Mouse (Mus musculus) lung, postnatal 0 days (tissue): ENCODE results near the gene Sh3gl2. TPM values are rescaled to one million over a fixed set of nuclear protein-coding genes. Genes with fewer than 3 reads are reported as not detected.

Source experiments
- ATAC-seq: fragments of 200-750 bp; cut with Nextera tagmentation; 2 replicates; pipeline ENCODE4 v1.8.0; 2017; ENCODE audit warnings: moderate library complexity
- DNase-seq: peaks from one replicate; pipeline ENCODE4 v3.0.0-alpha.2; 2016; ENCODE audit warnings: low spot score
- H3K27ac ChIP-seq: fragments of 300-500 bp; sonication (generic); 2 replicates; pipeline ENCODE4 v1.5.1; 2014; ENCODE audit warnings: antibody characterized with exemption, mild to moderate bottlenecking, low read length, mixed read lengths
- H3K27me3 ChIP-seq: fragments of 300-500 bp; sonication (generic); replicated peaks from 2 replicates; pipeline ENCODE4 v1.6.1; 2014; ENCODE audit warnings: low read length, mixed read lengths; ENCODE audit not compliant: insufficient read depth
- H3K36me3 ChIP-seq: fragments of 300-500 bp; sonication (generic); 2 replicates; pipeline ENCODE4 v1.6.1; 2014; ENCODE audit warnings: low read length, mixed read lengths; ENCODE audit not compliant: insufficient read depth
- H3K4me1 ChIP-seq: fragments of 300-500 bp; sonication (generic); 2 replicates; pipeline ENCODE4 v1.6.1; 2014; ENCODE audit warnings: antibody characterized with exemption, low read depth, low read length, mixed read lengths; ENCODE audit not compliant: insufficient read depth
- H3K4me2 ChIP-seq: fragments of 300-500 bp; sonication (generic); replicated peaks from 2 replicates; pipeline ENCODE4 v1.6.1; 2014; ENCODE audit warnings: low read depth, mild to moderate bottlenecking, low read length, moderate library complexity, mixed read lengths
- H3K4me3 ChIP-seq: fragments of 300-500 bp; sonication (generic); 2 replicates; pipeline ENCODE4 v1.5.1; 2014; ENCODE audit warnings: low read depth, low read length
- H3K9ac ChIP-seq: fragments of 300-500 bp; sonication (generic); replicated peaks from 2 replicates; pipeline ENCODE4 v1.6.1; 2014; ENCODE audit warnings: low read depth, mild to moderate bottlenecking
- H3K9me3 ChIP-seq: fragments of 300-500 bp; sonication (generic); 2 replicates; pipeline ENCODE4 v1.6.1; 2016; ENCODE audit warnings: low read length, mixed read lengths
- CTCF ChIP-seq: IDR thresholded peaks from 2 replicates; pipeline ENCODE4 v1.5.1; 2016; ENCODE audit warnings: antibody characterized with exemption, mild to moderate bottlenecking
- EP300 ChIP-seq: IDR thresholded peaks from 2 replicates; pipeline ENCODE4 v1.6.1; 2016; ENCODE audit warnings: antibody characterized with exemption, mild to moderate bottlenecking, control low read depth
- WGBS: fragments of 180-500 bp; shearing (Covaris S2); extraction: QIAGEN DNeasy Blood & Tissue Kit; methylation state at CpG from one replicate; pipeline ENCODE4 v1.1.7; 2014; 5-methylcytosine and 5-hydroxymethylcytosine counted together
- polyA plus RNA-seq: library from polyadenylated mRNA; unstranded; fragments of >200 nt; fragmentation: Nextera tagmentation; extraction: Ambion mirVana; gene quantifications from 2 replicates; pipeline ENCODE4 v1.2.1, GENCODE M21; 2015

Gene Sh3gl2
- polyA plus RNA-seq, 1 experiment from 2014 or later: 1.2 TPM

DNA sequence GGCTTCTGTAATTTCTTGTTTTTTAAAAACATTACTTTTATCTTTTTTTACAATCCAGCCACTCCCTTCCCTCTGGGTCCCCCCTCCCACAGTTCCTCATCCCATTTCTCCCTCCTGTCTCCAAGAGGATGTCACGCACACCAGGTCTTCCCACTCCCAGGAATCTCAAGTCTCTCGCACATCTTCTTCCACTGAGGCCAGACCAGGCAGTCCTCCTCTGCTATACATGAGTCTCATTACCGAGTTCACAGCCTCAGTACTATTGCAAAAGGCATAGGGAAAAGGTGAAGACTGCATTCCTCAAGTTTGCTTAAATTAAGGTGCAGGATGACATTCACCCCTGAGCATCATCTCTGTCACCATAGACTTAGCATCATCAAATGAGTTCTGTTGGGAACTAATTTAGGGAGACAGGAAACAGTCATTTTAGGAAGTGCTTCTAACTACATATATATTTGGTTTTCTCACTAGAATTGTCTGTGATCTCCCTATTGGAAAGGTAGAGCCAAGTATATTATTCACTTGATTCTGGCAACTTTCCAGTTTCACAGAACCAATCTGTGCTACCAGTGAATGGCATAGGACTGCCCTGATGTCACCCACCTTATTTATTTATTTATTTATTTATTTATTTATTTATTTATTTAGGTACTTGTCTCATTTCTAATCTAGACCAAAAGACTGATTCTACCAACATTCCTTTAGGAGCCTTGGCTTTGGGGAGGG is 1.9 kb downstream of the Sh3gl2 start:
- no peak overlapping the region for H3K9ac ChIP-seq
- H3K4me1 ChIP-seq: 0 out of 2 replicates have a peak, but pooled peaks cover 2% of the 10 kb centered on the region
- DNase-seq (no peak), ATAC-seq (no peak)
- H3K4me3 ChIP-seq: no peak overlapping the region
- no peak for TF ChIP-seq EP300
- no peak for TF ChIP-seq CTCF
- 69% methylated on average over 3 of the region's 3 CpGs for WGBS
- peaks cover 16% of the 10 kb centered on the region for H3K27me3 ChIP-seq
- no peaks in the 10 kb centered on the region for H3K9me3 ChIP-seq
- no peak overlapping the region for H3K4me2 ChIP-seq
- H3K27ac ChIP-seq: no peak overlapping the region
- H3K36me3 ChIP-seq: no peaks in the 10 kb centered on the region

- ATAC-seq (no peak), DNase-seq (no peak)
- Histone ChIP-seq H3K4me2 (no peak overlapping the region), H3K4me3 (no peak overlapping the region), H3K27me3 (peaks cover 16% of the 10 kb centered on the region), H3K9me3 (no peaks in the 10 kb centered on the region), H3K27ac (no peak overlapping the region), H3K4me1 (0 out of 2 replicates have a peak, but pooled peaks cover 2% of the 10 kb centered on the region), H3K36me3 (no peaks in the 10 kb centered on the region), H3K9ac (no peak overlapping the region)
- 92% methylated on average over 9 of the region's 9 CpGs for WGBS
- TF ChIP-seq EP300 (no peak), CTCF (no peak)
Observed at GRCm38 (mm10) chr4:85207515-85207914, 2.6 kb downstream of the Sh3gl2 start.

- H3K4me2 ChIP-seq: no peak overlapping the region
- no peaks in the 10 kb centered on the region for H3K9me3 ChIP-seq
- no peak overlapping the region for H3K9ac ChIP-seq
- TF ChIP-seq CTCF: no peak
- TF ChIP-seq EP300: no peak
- 0 out of 2 replicates have a peak, but pooled peaks cover 2% of the 10 kb centered on the region for H3K4me1 ChIP-seq
- no peaks in the 10 kb centered on the region for H3K36me3 ChIP-seq
- ATAC-seq (no peak), DNase-seq (no peak)
- 82% methylated on average over 1 of the region's 1 CpGs for WGBS
- no peak overlapping the region for H3K4me3 ChIP-seq
- no peak overlapping the region for H3K27ac ChIP-seq
- peaks cover 16% of the 10 kb centered on the region for H3K27me3 ChIP-seq
Observed at GRCm38 (mm10) chr4:85208531-85208930, 3.6 kb downstream of the Sh3gl2 start.

DNA sequence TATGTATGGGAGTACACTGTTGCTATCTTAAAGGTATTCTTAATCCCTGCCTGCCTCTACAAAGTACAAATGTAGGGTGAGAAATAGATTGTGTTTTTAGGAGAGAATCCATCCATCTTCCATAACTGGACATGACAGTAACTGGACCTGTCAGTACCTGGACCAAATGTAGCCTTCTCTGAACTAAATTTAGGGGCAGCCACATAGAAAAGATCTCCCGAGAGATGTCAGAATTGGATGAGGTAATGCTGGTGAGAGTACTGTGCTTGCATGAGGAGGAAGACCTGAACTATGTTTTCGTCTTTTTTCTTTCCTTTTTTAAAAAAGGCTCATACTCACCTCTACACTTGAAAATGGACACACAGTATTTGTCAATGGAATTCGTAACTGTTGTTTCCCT is 6.0 kb downstream of the Sh3gl2 start:
- H3K4me1 ChIP-seq: no peaks in the 10 kb centered on the region
- no peaks in the 10 kb centered on the region for H3K36me3 ChIP-seq
- no peak overlapping the region for H3K27ac ChIP-seq
- WGBS: 81% methylated on average over 3 of the region's 3 CpGs
- H3K9ac ChIP-seq: no peak overlapping the region
- peaks cover 2% of the 10 kb centered on the region; the same call in 1 of the 2 replicates for H3K27me3 ChIP-seq
- H3K4me2 ChIP-seq: no peak overlapping the region
- no peak for TF ChIP-seq EP300
- no peak for TF ChIP-seq CTCF
- DNase-seq: no peak
- H3K4me3 ChIP-seq: no peak overlapping the region
- H3K9me3 ChIP-seq: no peaks in the 10 kb centered on the region
- ATAC-seq: no peak

DNA sequence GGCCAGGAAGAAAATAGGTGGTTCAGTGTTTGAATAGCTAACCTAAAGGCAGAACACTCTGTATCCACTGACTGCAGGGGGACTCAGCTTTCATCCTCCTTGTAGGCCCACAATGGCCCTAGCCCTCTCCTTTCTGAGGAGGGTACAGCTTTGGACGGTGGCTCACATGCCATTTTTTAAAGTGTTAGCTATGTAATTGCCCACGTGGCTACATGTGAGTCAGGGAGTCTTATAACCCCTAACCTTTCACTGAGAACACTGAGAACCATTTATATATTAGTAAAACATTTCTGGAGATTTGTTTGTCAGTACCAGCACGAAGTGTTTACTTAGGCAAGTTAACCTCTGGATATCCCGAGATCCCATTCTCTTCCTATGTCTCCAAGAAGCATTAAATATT is 12.1 kb downstream of the Sh3gl2 start:
- WGBS: 26% methylated on average over 4 of the region's 4 CpGs
- Histone ChIP-seq H3K9me3 (no peaks in the 10 kb centered on the region), H3K4me1 (no peaks in the 10 kb centered on the region), H3K27me3 (no peaks in the 10 kb centered on the region), H3K4me2 (no peak overlapping the region), H3K4me3 (no peak overlapping the region), H3K36me3 (no peaks in the 10 kb centered on the region), H3K9ac (no peak overlapping the region), H3K27ac (no peak overlapping the region)
- ATAC-seq: no peak
- TF ChIP-seq EP300: no peak
- no peak for TF ChIP-seq CTCF
- DNase-seq: no peak

DNA sequence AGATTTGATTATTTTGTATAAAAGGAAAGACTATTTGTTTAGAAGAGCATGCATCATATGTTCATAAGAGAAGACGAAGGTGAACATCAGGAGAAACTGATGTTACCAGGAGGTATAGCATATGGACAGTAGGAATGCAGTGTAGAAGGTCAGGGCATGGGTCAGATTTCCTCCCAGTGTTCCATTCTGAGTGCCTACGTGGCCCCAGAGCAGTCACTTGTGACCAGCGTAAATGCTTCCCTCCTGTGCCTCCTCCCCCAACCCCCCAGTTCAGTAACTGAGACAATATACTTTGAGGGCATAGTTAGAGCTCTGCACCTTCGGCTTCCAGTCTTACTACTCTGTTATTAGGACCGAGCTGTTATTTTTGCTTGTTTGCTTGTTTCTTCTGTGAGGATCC is 17.8 kb downstream of the Sh3gl2 start:
- 62% methylated on average over 5 of the region's 5 CpGs for WGBS
- no peak overlapping the region for H3K4me2 ChIP-seq
- no peak for ATAC-seq
- no peaks in the 10 kb centered on the region for H3K9me3 ChIP-seq
- no peak for DNase-seq
- H3K4me1 ChIP-seq: no peaks in the 10 kb centered on the region
- no peak overlapping the region for H3K27ac ChIP-seq
- no peaks in the 10 kb centered on the region for H3K27me3 ChIP-seq
- H3K36me3 ChIP-seq: no peaks in the 10 kb centered on the region
- TF ChIP-seq EP300 (no peak), CTCF (no peak)
- H3K4me3 ChIP-seq: no peak overlapping the region
- no peak overlapping the region for H3K9ac ChIP-seq

DNA sequence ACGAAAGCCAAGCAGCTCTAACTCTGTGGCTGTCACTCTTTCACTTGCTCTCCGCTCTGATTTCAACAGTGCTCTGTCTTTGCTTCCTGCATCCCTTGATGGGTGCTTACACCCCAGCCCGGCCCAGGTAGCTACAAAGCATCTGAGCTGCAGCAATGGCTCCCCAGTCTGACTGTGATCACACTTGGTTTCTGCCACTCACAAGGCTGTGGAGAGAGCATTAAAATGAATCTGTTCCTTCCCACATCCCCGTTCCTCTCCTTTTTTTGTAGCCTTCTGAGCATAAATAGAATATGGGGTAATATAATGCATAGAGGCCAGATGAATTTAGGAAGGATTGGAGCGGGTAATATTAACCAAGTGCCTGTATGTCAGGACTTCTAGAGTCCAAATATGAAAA is 21.8 kb downstream of the Sh3gl2 start:
- no peak overlapping the region for H3K27ac ChIP-seq
- no peak overlapping the region for H3K9ac ChIP-seq
- H3K27me3 ChIP-seq: no peaks in the 10 kb centered on the region
- no peak overlapping the region for H3K4me2 ChIP-seq
- H3K4me3 ChIP-seq: no peak overlapping the region
- no peaks in the 10 kb centered on the region for H3K4me1 ChIP-seq
- DNase-seq: no peak
- ATAC-seq: no peak
- TF ChIP-seq CTCF (no peak), EP300 (no peak)
- 77% methylated on average over 5 of the region's 5 CpGs for WGBS
- no peaks in the 10 kb centered on the region for H3K36me3 ChIP-seq
- no peaks in the 10 kb centered on the region for H3K9me3 ChIP-seq
